ENCODE assay signal across 15 mouse cellular contexts in the genomic region with DNA sequence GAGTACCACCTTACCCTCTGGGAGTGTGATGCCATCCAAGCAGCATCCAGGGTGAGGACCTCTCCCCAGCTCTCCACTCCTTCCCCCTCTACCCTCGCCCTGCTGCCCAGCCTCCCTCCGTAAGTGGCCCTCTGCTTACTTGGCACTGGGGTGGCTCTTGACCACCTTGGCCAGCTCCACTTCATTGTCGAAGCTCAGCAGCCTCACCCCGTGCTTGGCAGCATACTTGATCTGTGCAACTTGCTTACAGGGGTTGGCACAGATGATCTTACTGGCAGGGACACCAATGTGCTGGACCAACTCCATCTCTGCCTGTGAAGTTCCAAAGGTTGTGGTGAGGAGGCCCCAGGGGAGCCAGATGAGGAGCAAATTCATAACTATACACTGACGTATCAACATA. TPM values are rescaled to one million over a fixed set of nuclear protein-coding genes. Genes with fewer than 3 reads are reported as not detected.
DNase-seq lines count a peak whose midpoint lies in the region; ATAC-seq and TF ChIP-seq lines count a peak whose summit lies in the region.
"Had no signal": no experiment of that assay in that cellular context is flagged by ENCODE, and none has a peak within 500 bp of the region (broad histone marks: within the 10 kb centered on the region; RNA-seq: fewer than 3 reads in every experiment).

No protein-coding gene starts in this region.

- no peaks in the 10 kb centered on the region for H3K36me3 ChIP-seq in heart, adult 2 months (ENCODE audit: control insufficient read depth, insufficient read depth, low read length)
- H3K36me3 ChIP-seq in heart, embryonic 11.5 days (ENCODE audit: control insufficient read depth, insufficient read depth, low read length): no peaks in the 10 kb centered on the region
- H3K36me3 ChIP-seq in liver, adult 2 months (ENCODE audit: control insufficient read depth, insufficient read depth, low read length): no peaks in the 10 kb centered on the region
- H3K36me3 ChIP-seq in liver, embryonic 12.5 days: no peaks in the 10 kb centered on the region
- no peaks in the 10 kb centered on the region for H3K36me3 ChIP-seq in lung, postnatal 0 days (ENCODE audit: insufficient read depth, low read length)
- H3K36me3 ChIP-seq: G1E; limb, embryonic 15.5 days had no signal

- H3K79me2 ChIP-seq in heart, adult 2 months (replicated peaks; ENCODE audit: control insufficient read depth, insufficient read depth, low read length): no peaks in the 10 kb centered on the region
- no peaks in the 10 kb centered on the region for H3K79me2 ChIP-seq in liver, adult 2 months (ENCODE audit: control insufficient read depth, insufficient read depth, low read length)

- H3K27me3 ChIP-seq in heart, adult 2 months (ENCODE audit: control insufficient read depth, insufficient read depth, low read length): no peaks in the 10 kb centered on the region
- no peaks in the 10 kb centered on the region for H3K27me3 ChIP-seq in heart, embryonic 11.5 days (ENCODE audit: control insufficient read depth, insufficient read depth, low read length)
- no peaks in the 10 kb centered on the region for H3K27me3 ChIP-seq in liver, adult 2 months (ENCODE audit: control insufficient read depth, insufficient read depth, low read length)
- peaks cover 31% of the 10 kb centered on the region for H3K27me3 ChIP-seq in liver, embryonic 12.5 days (replicated peaks)
- no peaks in the 10 kb centered on the region for H3K27me3 ChIP-seq in lung, postnatal 0 days (replicated peaks; ENCODE audit: insufficient read depth, low read length)
- H3K27me3 ChIP-seq: limb, embryonic 15.5 days had no signal

- H3K27ac ChIP-seq in heart, adult 2 months: no peak overlapping the region
- H3K27ac ChIP-seq in heart, embryonic 11.5 days (ENCODE audit: low read depth, low read length): no peak overlapping the region
- no peak overlapping the region for H3K27ac ChIP-seq in liver, adult 2 months (replicated peaks; ENCODE audit: insufficient read depth, low read depth, low read length)
- H3K27ac ChIP-seq in liver, embryonic 12.5 days: no peak overlapping the region
- no peak overlapping the region for H3K27ac ChIP-seq in lung, postnatal 0 days (ENCODE audit: low read length)
- H3K27ac ChIP-seq: limb, embryonic 15.5 days had no signal

- H3K4me1 ChIP-seq in heart, adult 2 months (ENCODE audit: control insufficient read depth, insufficient read depth, low read length): no peaks in the 10 kb centered on the region; the same call in none of the 2 replicates
- no peaks in the 10 kb centered on the region for H3K4me1 ChIP-seq in heart, embryonic 11.5 days (ENCODE audit: control insufficient read depth, insufficient read depth, low read length)
- peaks cover 11% of the 10 kb centered on the region for H3K4me1 ChIP-seq in liver, adult 2 months (ENCODE audit: control insufficient read depth, insufficient read depth, low read length)
- H3K4me1 ChIP-seq in liver, embryonic 12.5 days: peaks cover 20% of the 10 kb centered on the region
- no peaks in the 10 kb centered on the region; the same call in 1 of the 2 replicates for H3K4me1 ChIP-seq in lung, postnatal 0 days (ENCODE audit: insufficient read depth, low read depth, low read length)

- TF ChIP-seq EP300 in heart, adult 2 months (IDR thresholded peaks at IDR 0.05; ENCODE audit: insufficient read depth, low read depth, low read length): no peak
- TF ChIP-seq EP300 in lung, postnatal 0 days (IDR thresholded peaks at IDR 0.05): no peak

- H3K4me2 ChIP-seq in heart, embryonic 11.5 days: no peak overlapping the region
- no peak overlapping the region for H3K4me2 ChIP-seq in liver, embryonic 12.5 days
- no peak overlapping the region for H3K4me2 ChIP-seq in lung, postnatal 0 days (replicated peaks; ENCODE audit: low read depth, low read length)
- H3K4me2 ChIP-seq: limb, embryonic 15.5 days had no signal

- DNase-seq in adrenal gland, adult 2 months: peak; percentile 34
- no peak for DNase-seq in adrenal gland, adult 8-10 months
- peak; percentile 34 to 68 for DNase-seq in heart, adult 2 months
- DNase-seq in liver, adult 2 months (ENCODE audit: extremely low read depth, low read depth, low spot score): peak; percentile 95
- DNase-seq in lung, postnatal 0 days (ENCODE audit: low spot score): peak; percentile 33
- no peak for DNase-seq in layer of hippocampus, postnatal 14 days (ENCODE audit: low spot score in 2 of 2)
- DNase-seq: cerebellum, adult 11-12 months; gastrocnemius, postnatal 36 days; layer of hippocampus, postnatal 36 days; retina, postnatal 1 day had no signal

- WGBS in heart, adult 2 months: 47% methylated on average over 5 of the region's 5 CpGs
- WGBS in heart, embryonic 11.5 days (ENCODE audit: insufficient replicate concordance): 83% methylated on average over 5 of the region's 5 CpGs
- WGBS in liver, adult 2 months: 25% methylated on average over 5 of the region's 5 CpGs
- 61% methylated on average over 5 of the region's 5 CpGs for WGBS in liver, embryonic 12.5 days (ENCODE audit: insufficient replicate concordance)
- 51% methylated on average over 5 of the region's 5 CpGs for WGBS in lung, postnatal 0 days

- no peak for TF ChIP-seq POLR2A in heart, adult 2 months (IDR thresholded peaks at IDR 0.05; ENCODE audit: insufficient read depth, low read depth, low read length)
- no peak for TF ChIP-seq POLR2A in liver, adult 2 months (IDR thresholded peaks at IDR 0.05; ENCODE audit: extremely low read depth, insufficient read depth, low read length)

- no peaks in the 10 kb centered on the region for H3K9me3 ChIP-seq in heart, embryonic 11.5 days (replicated peaks; ENCODE audit: control insufficient read depth, low read length)
- no peaks in the 10 kb centered on the region for H3K9me3 ChIP-seq in liver, embryonic 12.5 days (replicated peaks)
- no peaks in the 10 kb centered on the region for H3K9me3 ChIP-seq in lung, postnatal 0 days (ENCODE audit: low read length)
- H3K9me3 ChIP-seq: G1E; limb, embryonic 15.5 days had no signal

- no peak for ATAC-seq in heart, embryonic 11.5 days (replicated peaks; ENCODE audit: insufficient number of reproducible peaks, low FRiP score, low TSS enrichment)
- ATAC-seq in liver, embryonic 12.5 days: no peak
- ATAC-seq in lung, postnatal 0 days: peak; percentile 21; the same call in 1 of the 2 replicates
- ATAC-seq: inflammation-experienced regulatory T-cells, adult 6 months had no signal

- TF ChIP-seq CTCF in heart, adult 2 months (IDR thresholded peaks at IDR 0.05): no peak
- no peak for TF ChIP-seq CTCF in liver, adult 2 months (IDR thresholded peaks at IDR 0.05; ENCODE audit: low read depth, low read length)
- TF ChIP-seq CTCF in lung, postnatal 0 days (IDR thresholded peaks at IDR 0.05): no peak

- no peak overlapping the region for H3K4me3 ChIP-seq in heart, adult 2 months
- H3K4me3 ChIP-seq in heart, embryonic 11.5 days (ENCODE audit: low read depth, low read length): no peak overlapping the region
- no peak overlapping the region for H3K4me3 ChIP-seq in liver, adult 2 months (ENCODE audit: insufficient read depth, low read depth, low read length)
- H3K4me3 ChIP-seq in liver, embryonic 12.5 days: no peak overlapping the region
- H3K4me3 ChIP-seq in lung, postnatal 0 days (ENCODE audit: low read depth, low read length): no peak overlapping the region
- H3K4me3 ChIP-seq: limb, embryonic 15.5 days had no signal

- H3K9ac ChIP-seq in heart, adult 2 months (ENCODE audit: low read depth, low read length): no peak overlapping the region
- H3K9ac ChIP-seq in heart, embryonic 11.5 days (ENCODE audit: low read depth, low read length): no peak overlapping the region
- no peak overlapping the region for H3K9ac ChIP-seq in liver, adult 2 months (ENCODE audit: low read depth, low read length)
- no peak overlapping the region for H3K9ac ChIP-seq in liver, embryonic 12.5 days
- no peak overlapping the region for H3K9ac ChIP-seq in lung, postnatal 0 days (replicated peaks; ENCODE audit: low read depth)
- H3K9ac ChIP-seq: limb, embryonic 15.5 days had no signal

- intact Hi-C loops in heart, adult 2 months (cut with DNase I): no loop called here

RNA-seq across cellular contexts. Expression of gene Azin2, which starts 11.8 kb away (rescaled TPM):
- 10 to 100 TPM; 36.2 to 55.1 TPM for total RNA-seq in adrenal gland, adult 2 months (2021)
- polyA plus RNA-seq in adrenal gland, adult 2 months (2012; rRNA removed): 39.0 and 45.9 TPM in 2 replicates
- total RNA-seq in adrenal gland, adult 8-10 months (2022): 100 to 1,000 TPM in 1 of 4 experiments, 10 to 100 TPM in 3; 46.0 to 102 (median 75.5) TPM
- total RNA-seq in heart, adult 2 months (2021): 1 to 10 TPM; 2.0 to 3.0 TPM
- polyA plus RNA-seq in heart, adult 2 months (2012; rRNA removed): 3.2 and 3.7 TPM in 2 replicates
- 4.1 and 4.6 TPM in 2 replicates for polyA plus RNA-seq in heart, embryonic 11.5 days (2014; fragmentation: Nextera tagmentation; extraction: Ambion mirVana)
- 5.4 and 5.7 TPM in 2 replicates for total RNA-seq in liver, adult 2 months (2014; rRNA removed)
- polyA plus RNA-seq in liver, adult 2 months (2012; rRNA removed): 0.81 and 1.7 TPM in 2 replicates
- polyA plus RNA-seq in liver, embryonic 12.5 days (2016; fragmentation: Nextera tagmentation; extraction: Ambion mirVana): 2.0 and 2.5 TPM in 2 replicates
- 39.0 and 42.2 TPM in 2 replicates for polyA plus RNA-seq in lung, postnatal 0 days (2015; fragmentation: Nextera tagmentation; extraction: Ambion mirVana)
- total RNA-seq in layer of hippocampus, postnatal 14 days (2021): 10 to 100 TPM; 31.1 to 33.6 TPM
- total RNA-seq: G1E had no signal
- polyA plus RNA-seq: G1E had no signal

RNA-seq across cellular contexts. Expression of gene Ak2, which starts 41.3 kb away (rescaled TPM):
- total RNA-seq in adrenal gland, adult 2 months (2021): 100 to 1,000 TPM; 111 to 154 TPM
- polyA plus RNA-seq in adrenal gland, adult 2 months (2012; rRNA removed): 42.0 and 51.8 TPM in 2 replicates
- 10 to 100 TPM; 70.8 to 97.5 (median 88.9) TPM for total RNA-seq in adrenal gland, adult 8-10 months (2022)
- total RNA-seq in heart, adult 2 months (2021): 10 to 100 TPM; 63.1 to 70.5 TPM
- 41.8 and 43.4 TPM in 2 replicates for polyA plus RNA-seq in heart, adult 2 months (2012; rRNA removed)
- polyA plus RNA-seq in heart, embryonic 11.5 days (2014; fragmentation: Nextera tagmentation; extraction: Ambion mirVana): 139 and 147 TPM in 2 replicates
- 194 and 232 TPM in 2 replicates for total RNA-seq in liver, adult 2 months (2014; rRNA removed)
- polyA plus RNA-seq in liver, adult 2 months (2012; rRNA removed): 140 and 156 TPM in 2 replicates
- polyA plus RNA-seq in liver, embryonic 12.5 days (2016; fragmentation: Nextera tagmentation; extraction: Ambion mirVana): 176 and 179 TPM in 2 replicates
- 85.7 and 89.7 TPM in 2 replicates for polyA plus RNA-seq in lung, postnatal 0 days (2015; fragmentation: Nextera tagmentation; extraction: Ambion mirVana)
- total RNA-seq in layer of hippocampus, postnatal 14 days (2021): 10 to 100 TPM; 26.1 to 28.8 TPM

Comparison
In these comparisons a context has a peak if more than half of its experiments do, and no peak if none do; other contexts are left out.
1. DNase-seq: peak in adrenal gland, adult 2 months (single experiment), heart, adult 2 months (2 of 2), liver, adult 2 months (single experiment) and lung, postnatal 0 days (single experiment); none in adrenal gland, adult 8-10 months (single experiment) and layer of hippocampus, postnatal 14 days (0 of 2).